Mouse (Mus musculus) liver, adult 2 months (tissue): ENCODE results near the gene Ccl2.

Source experiments
- CTCF ChIP-seq: fragments of 200-500 bp; IDR thresholded peaks from 2 replicates; pipeline ENCODE4 v1.5.1; 2011; ENCODE audit warnings: low read depth, low read length, control low read depth
- POLR2A ChIP-seq: fragments of 200-500 bp; IDR thresholded peaks from 2 replicates; pipeline ENCODE4 v1.6.1; 2011; ENCODE audit warnings: low read length, control low read depth; ENCODE audit not compliant: insufficient read depth; ENCODE audit errors: extremely low read depth

- TF ChIP-seq POLR2A: no peak
- TF ChIP-seq CTCF: no peak
Observed at GRCm38 (mm10) chr11:82019793-82020192, 15.6 kb upstream of the Ccl2 start.
